Mouse (Mus musculus) MEL (cell line): ENCODE measurements at regions not wholly inside any gene's neighbourhood (a gene's known extent, or its start where the extent isn't known, plus 50 kb on each side); places are given as distances from the start of the nearest gene placed in this dataset.

Source experiments
- BHLHE40 ChIP-seq: IDR thresholded peaks from 2 replicates; pipeline ENCODE4 v1.6.1; 2012; ENCODE audit warnings: low read depth, mild to moderate bottlenecking, inconsistent platforms, low read length, improper control_type of control experiment, borderline replicate concordance
- CHD1 ChIP-seq: IDR thresholded peaks from 2 replicates; pipeline ENCODE4 v1.6.1; 2012; ENCODE audit warnings: low read depth, mild to moderate bottlenecking, inconsistent platforms, low read length, improper control_type of control experiment
- CTCF ChIP-seq, 3 experiments: IDR thresholded peaks in 2 of 3; conservative IDR thresholded peaks in 1 of 3; 2 replicates each; pipeline ENCODE4 v1.5.1; 2011 to 2012; ENCODE audit warnings: low read length in 3 of 3, low read depth in 2 of 3, mild to moderate bottlenecking in 2 of 3, improper control_type of control experiment in 1 of 3, inconsistent platforms in 1 of 3, mixed read lengths in 1 of 3, moderate library complexity in 1 of 3; ENCODE audit not compliant: control insufficient read depth in 1 of 3, insufficient read depth in 1 of 3, poor library complexity in 1 of 3, severe bottlenecking in 1 of 3
- E2F4 ChIP-seq: IDR thresholded peaks from 2 replicates; pipeline ENCODE4 v1.6.1; 2011; ENCODE audit warnings: low read depth, low read length, improper control_type of control experiment, borderline replicate concordance
- EP300 ChIP-seq, 2 experiments: IDR thresholded peaks; 2 replicates each; pipeline ENCODE4 v1.6.1; 2011; ENCODE audit warnings: improper control_type of control experiment in 2 of 2, low read length in 2 of 2, low read depth in 1 of 2, mild to moderate bottlenecking in 1 of 2
- GATA1 ChIP-seq: IDR thresholded peaks from 2 replicates; pipeline ENCODE4 v1.6.1; 2011; ENCODE audit warnings: low read depth, low read length, improper control_type of control experiment
- HCFC1 ChIP-seq: IDR thresholded peaks from 2 replicates; pipeline ENCODE4 v1.6.1; 2012; ENCODE audit warnings: low read depth, mild to moderate bottlenecking, inconsistent platforms, low read length, improper control_type of control experiment, moderate library complexity
- MAX ChIP-seq: IDR thresholded peaks from 2 replicates; pipeline ENCODE4 v1.6.1; 2011; ENCODE audit warnings: low read length, improper control_type of control experiment
- POLR2A ChIP-seq, 2 experiments: IDR thresholded peaks; 2 replicates each; pipeline ENCODE4 v1.6.1; 2011 to 2012; ENCODE audit warnings: low read length in 2 of 2, mild to moderate bottlenecking in 2 of 2, control low read depth in 1 of 2, improper control_type of control experiment in 1 of 2, low read depth in 1 of 2, moderate library complexity in 1 of 2; ENCODE audit not compliant: control insufficient read depth in 1 of 2, insufficient read depth in 1 of 2, poor library complexity in 1 of 2
- POLR2AphosphoS2 ChIP-seq: IDR thresholded peaks from 2 replicates; pipeline ENCODE4 v1.6.1; 2011; ENCODE audit warnings: low read length, improper control_type of control experiment
- SIN3A ChIP-seq: IDR thresholded peaks from 2 replicates; pipeline ENCODE4 v1.6.1; 2012; ENCODE audit warnings: low read length, improper control_type of control experiment, inconsistent platforms

GRCm38 (mm10) chr9:41524591-41524990, 363.1 kb upstream of the Ubash3b start:
- TF ChIP-seq CTCF (IDR thresholded peaks at IDR 0.05 in 2 of 3, conservative IDR thresholded peaks at IDR 0.05 in 1 of 3; ENCODE audit: control insufficient read depth in 1 of 3, insufficient read depth in 1 of 3, low read depth in 2 of 3, low read length in 3 of 3, poor library complexity in 1 of 3, severe bottlenecking in 1 of 3) (no peak), HCFC1 (no peak), POLR2A (IDR thresholded peaks at IDR 0.05; ENCODE audit: control insufficient read depth in 1 of 2, insufficient read depth in 1 of 2, low read depth in 1 of 2, low read length in 2 of 2, poor library complexity in 1 of 2) (no peak), POLR2AphosphoS2 (no peak), CHD1 (no peak), E2F4 (no peak), BHLHE40 (no peak), EP300 (IDR thresholded peaks at IDR 0.05; ENCODE audit: low read depth in 1 of 2, low read length in 2 of 2) (no peak), SIN3A (no peak), GATA1 (no peak), MAX (no peak)
